Mouse (Mus musculus): Measurements from ENCODE around the gene Gm5475. TPM values are rescaled to one million over a fixed set of nuclear protein-coding genes. Genes with fewer than 3 reads are reported as not detected.
"Not testable (repeated sequence)": the region's sequence is repeated elsewhere in the genome, so short reads cannot be mapped to it uniquely, and the experiment has no call there.

Gene Gm5475
- total RNA-seq (2014; fragmentation: Nextera tagmentation), result not detected in 2 replicates
- total RNA-seq (2017), result not detected in 2 replicates

- not testable (repeated sequence) for ATAC-seq (replicated peaks; ENCODE audit: poor library complexity, severe bottlenecking)
Observed at GRCm38 (mm10) chr15:100421758-100422197, at the start of gene Gm5475. Gene Gm5475 (plus strand): TSS chr15:100422147.

- 0 out of 2 replicates have a peak, but pooled peaks have one; percentile 27 for ATAC-seq (replicated peaks; ENCODE audit: poor library complexity, severe bottlenecking)
Observed at GRCm38 (mm10) chr15:100375066-100375465, 46.9 kb upstream of the Gm5475 start.

GRCm38 (mm10) chr15:100377847-100378505, 44.0 kb upstream of the Gm5475 start:
- peak; percentile 69 for ATAC-seq (replicated peaks; ENCODE audit: poor library complexity, severe bottlenecking)

GRCm38 (mm10) chr15:100379658-100380057, 42.3 kb upstream of the Gm5475 start:
- ATAC-seq (replicated peaks; ENCODE audit: poor library complexity, severe bottlenecking), result no peak

GRCm38 (mm10) chr15:100380104-100380503, 41.8 kb upstream of the Gm5475 start:
- ATAC-seq (replicated peaks; ENCODE audit: poor library complexity, severe bottlenecking), result no peak

- ATAC-seq (replicated peaks; ENCODE audit: poor library complexity, severe bottlenecking), result no peak
Observed at GRCm38 (mm10) chr15:100385705-100386104, 36.2 kb upstream of the Gm5475 start.

GRCm38 (mm10) chr15:100387544-100388223, 34.3 kb upstream of the Gm5475 start:
- ATAC-seq (replicated peaks; ENCODE audit: poor library complexity, severe bottlenecking), result no peak

- peak; percentile 80 for ATAC-seq (replicated peaks; ENCODE audit: poor library complexity, severe bottlenecking)
Observed at GRCm38 (mm10) chr15:100388224-100388835, 33.6 kb upstream of the Gm5475 start.

GRCm38 (mm10) chr15:100388886-100389285, 33.1 kb upstream of the Gm5475 start:
- peak; percentile 20; the same call in 1 of the 2 replicates for ATAC-seq (replicated peaks; ENCODE audit: poor library complexity, severe bottlenecking)

- no peak for ATAC-seq (replicated peaks; ENCODE audit: poor library complexity, severe bottlenecking)
Observed at GRCm38 (mm10) chr15:100391066-100391465, 30.9 kb upstream of the Gm5475 start.

- ATAC-seq (replicated peaks; ENCODE audit: poor library complexity, severe bottlenecking), result no peak
Observed at GRCm38 (mm10) chr15:100391599-100391998, 30.3 kb upstream of the Gm5475 start.

GRCm38 (mm10) chr15:100393016-100393415, 28.9 kb upstream of the Gm5475 start:
- ATAC-seq (replicated peaks; ENCODE audit: poor library complexity, severe bottlenecking), result no peak

- no peak for ATAC-seq (replicated peaks; ENCODE audit: poor library complexity, severe bottlenecking)
Observed at GRCm38 (mm10) chr15:100395561-100395960, 26.4 kb upstream of the Gm5475 start.

GRCm38 (mm10) chr15:100400592-100401250, 21.2 kb upstream of the Gm5475 start:
- no peak for ATAC-seq (replicated peaks; ENCODE audit: poor library complexity, severe bottlenecking)

- no peak for ATAC-seq (replicated peaks; ENCODE audit: poor library complexity, severe bottlenecking)
Observed at GRCm38 (mm10) chr15:100401811-100402210, 20.1 kb upstream of the Gm5475 start.

- no peak for ATAC-seq (replicated peaks; ENCODE audit: poor library complexity, severe bottlenecking)
Observed at GRCm38 (mm10) chr15:100402347-100402746, 19.6 kb upstream of the Gm5475 start.

- no peak for ATAC-seq (replicated peaks; ENCODE audit: poor library complexity, severe bottlenecking)
Observed at GRCm38 (mm10) chr15:100402798-100403197, 19.1 kb upstream of the Gm5475 start.

- peak; percentile 30 for ATAC-seq (replicated peaks; ENCODE audit: poor library complexity, severe bottlenecking)
Observed at GRCm38 (mm10) chr15:100403318-100404000, 18.5 kb upstream of the Gm5475 start.

- ATAC-seq (replicated peaks; ENCODE audit: poor library complexity, severe bottlenecking), result no peak
Observed at GRCm38 (mm10) chr15:100406088-100406487, 15.9 kb upstream of the Gm5475 start.

All from granulocyte monocyte progenitor cell, adult 5-6 weeks (primary cell).